Mouse (Mus musculus) myocyte (in vitro differentiated cells): ENCODE data around the gene Macrod2. TPM values are rescaled to one million over a fixed set of nuclear protein-coding genes. Genes with fewer than 3 reads are reported as not detected.

Source experiments
- H3K27me3 ChIP-seq: one replicate; pipeline ENCODE4 v1.6.1; 2011; ENCODE audit not compliant: control insufficient read depth, insufficient read depth, insufficient read length
- H3K36me3 ChIP-seq: one replicate; pipeline ENCODE4 v1.6.1; 2011; ENCODE audit not compliant: control insufficient read depth, insufficient read depth
- H3K4me2 ChIP-seq: one replicate; pipeline ENCODE4 v1.6.1; 2011; ENCODE audit warnings: low read depth, control low read depth
- H3K4me3 ChIP-seq: one replicate; pipeline ENCODE4 v1.5.1; 2011; ENCODE audit warnings: mild to moderate bottlenecking, control low read depth, moderate library complexity
- H3K79me2 ChIP-seq: one replicate; pipeline ENCODE4 v1.6.1; 2011; ENCODE audit not compliant: control insufficient read depth, insufficient read depth
- H3ac ChIP-seq: one replicate; pipeline ENCODE4 v1.6.1; 2011; ENCODE audit not compliant: control insufficient read depth, insufficient read length
- CEBPB ChIP-seq: IDR thresholded peaks from 2 replicates; pipeline ENCODE4 v1.6.1; 2011; ENCODE audit warnings: mild to moderate bottlenecking, moderate library complexity; ENCODE audit not compliant: poor library complexity, insufficient read depth, severe bottlenecking
- E2F4 ChIP-seq: IDR thresholded peaks from one replicate; pipeline ENCODE4 v1.6.1; 2011; ENCODE audit warnings: mild to moderate bottlenecking, control low read depth, moderate library complexity; ENCODE audit not compliant: insufficient read depth
- MAX ChIP-seq: IDR thresholded peaks from one replicate; pipeline ENCODE4 v1.6.1; 2011; ENCODE audit warnings: low read depth, mild to moderate bottlenecking, control low read depth
- MYOD1 ChIP-seq, 3 experiments: IDR thresholded peaks; one replicate each; pipeline ENCODE4 v1.6.1; 2011; ENCODE audit warnings: control low read depth in 2 of 3, low read depth in 2 of 3, mild to moderate bottlenecking in 2 of 3, moderate library complexity in 1 of 3; ENCODE audit not compliant: insufficient read length in 2 of 3, control insufficient read depth in 1 of 3
- MYOG ChIP-seq, 3 experiments: IDR thresholded peaks; one replicate each; pipeline ENCODE4 v1.6.1; 2011; ENCODE audit warnings: control low read depth in 2 of 3, low read depth in 2 of 3, mild to moderate bottlenecking in 2 of 3; ENCODE audit not compliant: insufficient read length in 2 of 3, control insufficient read depth in 1 of 3, insufficient read depth in 1 of 3
- POLR2A ChIP-seq: IDR thresholded peaks from one replicate; pipeline ENCODE4 v1.6.1; 2011; ENCODE audit warnings: low read depth, mild to moderate bottlenecking, control low read depth, moderate library complexity; ENCODE audit not compliant: insufficient read length
- POLR2AphosphoS2 ChIP-seq: IDR thresholded peaks from one replicate; pipeline ENCODE4 v1.6.1; 2011; ENCODE audit warnings: low read depth, control low read depth; ENCODE audit not compliant: insufficient read length
- REST ChIP-seq: IDR thresholded peaks from one replicate; pipeline ENCODE4 v1.6.1; 2011; ENCODE audit warnings: mild to moderate bottlenecking, control low read depth, moderate library complexity; ENCODE audit not compliant: insufficient read depth, insufficient read length
- SRF ChIP-seq: IDR thresholded peaks from one replicate; pipeline ENCODE4 v1.6.1; 2011; ENCODE audit warnings: low read depth; ENCODE audit not compliant: control insufficient read depth, insufficient read length
- TCF12 ChIP-seq: IDR thresholded peaks from one replicate; pipeline ENCODE4 v1.6.1; 2011; ENCODE audit warnings: mild to moderate bottlenecking, control low read depth; ENCODE audit not compliant: poor library complexity, insufficient read depth, severe bottlenecking
- TCF3 ChIP-seq: IDR thresholded peaks from one replicate; pipeline ENCODE4 v1.6.1; 2011; ENCODE audit warnings: low read depth, control low read depth; ENCODE audit not compliant: insufficient read length
- USF1 ChIP-seq: IDR thresholded peaks from one replicate; pipeline ENCODE4 v1.6.1; 2011; ENCODE audit warnings: low read depth, mild to moderate bottlenecking, control low read depth, moderate library complexity
- polyA plus RNA-seq: library from polyadenylated mRNA; unstranded; fragments of >200 nt; fragmentation: generic; extraction: Trizol; gene quantifications from one replicate; pipeline ENCODE4 v1.2.1, GENCODE M21; 2012; ENCODE audit warnings: missing spikeins

Gene Macrod2
- polyA plus RNA-seq, 1 experiment, result 0.96 TPM

DNA sequence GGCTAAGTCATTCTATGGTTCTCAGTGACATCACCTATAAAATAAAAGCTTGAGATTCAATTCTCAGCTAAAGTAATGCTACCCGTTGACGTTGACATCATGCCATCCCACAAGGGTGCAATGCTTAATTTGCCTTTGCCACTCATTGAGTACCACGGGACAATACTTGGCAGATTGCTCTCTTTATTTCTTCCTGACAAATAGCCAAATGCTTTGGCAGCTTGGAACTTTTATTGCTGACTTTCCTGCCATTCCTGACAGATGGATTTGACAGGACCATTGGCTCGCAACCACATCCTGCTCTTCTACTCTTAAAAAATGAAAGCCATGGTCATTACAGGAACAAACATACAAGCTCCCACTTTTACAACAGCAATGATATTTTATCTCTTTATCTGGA lies 1199.7 kb downstream of the Macrod2 start:
- H3ac ChIP-seq, result no peak overlapping the region
- no peaks in the 10 kb centered on the region for H3K79me2 ChIP-seq
- TF ChIP-seq MYOG (IDR thresholded peaks at IDR 0.05; ENCODE audit: control insufficient read depth in 1 of 3, insufficient read depth in 1 of 3, insufficient read length in 2 of 3, low read depth in 2 of 3) (no peak), REST (no peak), MYOD1 (IDR thresholded peaks at IDR 0.05; ENCODE audit: control insufficient read depth in 1 of 3, insufficient read length in 2 of 3, low read depth in 2 of 3) (no peak), E2F4 (no peak), USF1 (no peak), TCF12 (no peak), TCF3 (no peak), SRF (no peak), POLR2AphosphoS2 (no peak), CEBPB (no peak), POLR2A (no peak), MAX (no peak)

DNA sequence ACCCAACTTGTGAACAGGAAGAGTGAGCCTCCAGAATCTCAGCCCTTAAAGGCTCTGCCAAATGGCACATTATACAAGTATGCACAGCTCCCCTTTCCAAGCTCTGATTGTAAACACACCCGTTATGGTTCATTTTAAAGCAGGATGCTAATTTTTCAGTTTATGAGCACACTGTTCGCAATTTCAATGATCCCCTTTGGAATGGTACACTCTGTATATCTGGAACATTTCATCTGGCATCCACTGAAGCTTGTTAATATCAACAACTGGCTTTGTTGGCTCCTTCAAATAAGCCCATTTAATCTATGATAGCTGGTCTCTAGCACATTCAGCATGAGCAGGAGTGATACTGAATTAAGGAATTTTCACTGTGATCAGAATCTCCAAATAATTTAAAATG lies 1222.6 kb downstream of the Macrod2 start:
- H3K4me3 ChIP-seq, result no peak overlapping the region
- TF ChIP-seq POLR2AphosphoS2 (no peak), MYOD1 (IDR thresholded peaks at IDR 0.05; ENCODE audit: control insufficient read depth in 1 of 3, insufficient read length in 2 of 3, low read depth in 2 of 3) (no peak), CEBPB (no peak), MYOG (IDR thresholded peaks at IDR 0.05; ENCODE audit: control insufficient read depth in 1 of 3, insufficient read depth in 1 of 3, insufficient read length in 2 of 3, low read depth in 2 of 3) (no peak), POLR2A (no peak), USF1 (no peak), REST (no peak), SRF (no peak), MAX (no peak), TCF3 (no peak), TCF12 (no peak), E2F4 (no peak)
- H3K27me3 ChIP-seq, result no peaks in the 10 kb centered on the region
- no peaks in the 10 kb centered on the region for H3K36me3 ChIP-seq
- no peak overlapping the region for H3K4me2 ChIP-seq
- H3ac ChIP-seq, result no peak overlapping the region
- no peaks in the 10 kb centered on the region for H3K79me2 ChIP-seq

More for the DNA sequence above, 1199.7 kb downstream of the Macrod2 start:
- no peaks in the 10 kb centered on the region for H3K36me3 ChIP-seq
- H3K4me3 ChIP-seq, result no peak overlapping the region
- H3K27me3 ChIP-seq, result no peaks in the 10 kb centered on the region
- H3K4me2 ChIP-seq, result no peak overlapping the region

DNA sequence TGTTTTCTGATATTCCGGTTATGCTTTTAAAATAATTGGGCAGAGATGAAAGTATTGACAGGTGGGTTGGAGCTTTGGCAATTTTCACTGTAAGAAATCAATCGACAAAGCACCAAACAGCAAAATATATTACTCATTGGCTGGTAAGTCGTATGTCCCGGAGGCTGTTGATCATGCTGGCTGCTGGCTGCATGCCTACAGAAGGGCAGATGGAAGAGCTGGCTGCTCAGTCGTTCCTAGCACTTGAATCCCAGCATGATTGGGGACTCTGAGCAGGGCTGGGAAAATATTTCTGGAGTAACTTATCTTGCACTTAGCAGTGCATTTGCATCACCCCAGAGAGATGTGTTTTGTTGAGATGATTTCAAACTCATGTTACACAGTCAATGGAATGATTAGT lies 1223.1 kb downstream of the Macrod2 start:
- no peak overlapping the region for H3ac ChIP-seq
- H3K79me2 ChIP-seq, result no peaks in the 10 kb centered on the region
- no peak overlapping the region for H3K4me2 ChIP-seq
- no peak overlapping the region for H3K4me3 ChIP-seq
- TF ChIP-seq SRF, result no peak
- no peaks in the 10 kb centered on the region for H3K27me3 ChIP-seq
- H3K36me3 ChIP-seq, result no peaks in the 10 kb centered on the region

DNA sequence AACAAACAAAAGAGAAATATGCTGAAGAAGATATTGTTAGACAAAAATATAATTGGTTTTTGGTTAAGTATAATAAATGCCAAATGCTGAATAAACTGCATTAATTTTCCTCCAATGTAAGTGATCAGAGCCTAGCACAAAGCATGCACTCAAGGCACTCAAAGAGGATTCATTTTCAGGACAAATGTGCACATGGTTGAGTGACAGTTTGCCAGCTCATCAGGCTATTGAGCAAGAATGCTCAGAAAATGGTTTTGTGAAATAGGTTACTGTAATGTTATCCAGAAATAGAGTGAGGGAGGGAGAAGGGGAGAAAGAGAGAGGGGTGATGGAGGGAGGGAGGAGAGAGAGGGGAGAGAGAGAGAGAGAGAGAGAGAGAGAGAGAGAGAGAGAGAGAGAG lies 1268.9 kb downstream of the Macrod2 start:
- TF ChIP-seq REST (no peak), POLR2A (no peak), E2F4 (no peak), CEBPB (no peak), USF1 (no peak), MAX (no peak), MYOG (IDR thresholded peaks at IDR 0.05; ENCODE audit: control insufficient read depth in 1 of 3, insufficient read depth in 1 of 3, insufficient read length in 2 of 3, low read depth in 2 of 3) (no peak), TCF3 (no peak), SRF (no peak), MYOD1 (IDR thresholded peaks at IDR 0.05; ENCODE audit: control insufficient read depth in 1 of 3, insufficient read length in 2 of 3, low read depth in 2 of 3) (no peak), TCF12 (no peak), POLR2AphosphoS2 (no peak)
- Histone ChIP-seq H3K27me3 (no peaks in the 10 kb centered on the region), H3K79me2 (no peaks in the 10 kb centered on the region), H3K4me2 (no peak overlapping the region), H3K36me3 (no peaks in the 10 kb centered on the region), H3ac (no peak overlapping the region), H3K4me3 (no peak overlapping the region)

DNA sequence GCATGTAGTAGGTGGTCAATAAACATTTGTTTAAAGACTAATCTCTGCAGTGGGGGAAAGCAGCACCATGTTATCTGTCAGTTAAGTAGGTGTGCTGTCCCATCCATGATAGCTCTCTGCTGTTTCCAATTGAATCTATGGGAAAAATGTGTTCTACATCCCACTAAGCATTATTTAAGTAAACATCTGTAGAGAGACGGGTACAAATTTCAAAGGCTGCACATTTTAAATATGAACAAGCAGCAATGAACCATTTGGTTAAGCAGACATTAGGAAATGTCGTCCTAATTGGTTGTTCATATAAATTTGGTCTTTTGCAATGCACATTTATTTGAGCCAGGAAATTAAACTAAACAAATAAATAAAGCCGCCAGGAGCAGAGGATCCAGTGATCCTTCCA lies 1277.7 kb downstream of the Macrod2 start:
- no peaks in the 10 kb centered on the region for H3K79me2 ChIP-seq
- H3ac ChIP-seq, result no peak overlapping the region
- no peaks in the 10 kb centered on the region for H3K36me3 ChIP-seq
- no peak overlapping the region for H3K4me3 ChIP-seq
- no peaks in the 10 kb centered on the region for H3K27me3 ChIP-seq
- TF ChIP-seq POLR2A (no peak), POLR2AphosphoS2 (no peak), CEBPB (no peak), REST (no peak), SRF (no peak), MYOG (IDR thresholded peaks at IDR 0.05; ENCODE audit: control insufficient read depth in 1 of 3, insufficient read depth in 1 of 3, insufficient read length in 2 of 3, low read depth in 2 of 3) (no peak), E2F4 (no peak), MAX (no peak), USF1 (no peak), MYOD1 (IDR thresholded peaks at IDR 0.05; ENCODE audit: control insufficient read depth in 1 of 3, insufficient read length in 2 of 3, low read depth in 2 of 3) (no peak), TCF3 (no peak), TCF12 (no peak)
- no peak overlapping the region for H3K4me2 ChIP-seq
